Mouse (Mus musculus) MEL (cell line): ENCODE measurements around the gene Anxa4. TPM values are rescaled to one million over a fixed set of nuclear protein-coding genes. Genes with fewer than 3 reads are reported as not detected.

Source experiments
- DNase-seq: peaks from one replicate; pipeline ENCODE4 v3.0.0; 2011; ENCODE audit warnings: low read depth, low spot score
- H3K27ac ChIP-seq: 2 replicates; pipeline ENCODE4 v1.5.1; 2012; ENCODE audit warnings: low read depth, mild to moderate bottlenecking, control low read depth, low read length, moderate library complexity; ENCODE audit not compliant: control insufficient read depth
- H3K27me3 ChIP-seq, 2 experiments: fragments of 150-350 bp in 1 of 2; sonication (generic) in 1 of 2; 2 replicates each; pipeline ENCODE4 v1.6.1; 2012; ENCODE audit warnings: low read length in 2 of 2, mild to moderate bottlenecking in 2 of 2, improper control_type of control experiment in 1 of 2, moderate library complexity in 1 of 2; ENCODE audit not compliant: insufficient read depth in 2 of 2, control insufficient read depth in 1 of 2
- H3K36me3 ChIP-seq, 2 experiments: 2 replicates each; pipeline ENCODE4 v1.6.1; 2012 to 2014; ENCODE audit warnings: low read length in 2 of 2, improper control_type of control experiment in 1 of 2, inconsistent platforms in 1 of 2, mild to moderate bottlenecking in 1 of 2; ENCODE audit not compliant: insufficient read depth in 2 of 2, control insufficient read depth in 1 of 2
- H3K4me1 ChIP-seq, 2 experiments: fragments of 150-350 bp in 1 of 2; sonication (generic) in 1 of 2; 2 replicates each; pipeline ENCODE4 v1.6.1; 2012; ENCODE audit warnings: low read length in 2 of 2, improper control_type of control experiment in 1 of 2, mild to moderate bottlenecking in 1 of 2; ENCODE audit not compliant: insufficient read depth in 2 of 2, control insufficient read depth in 1 of 2
- H3K4me3 ChIP-seq, 2 experiments: fragments of 150-350 bp in 1 of 2; sonication (generic) in 1 of 2; 2 replicates each; pipeline ENCODE4 v1.5.1; 2012; ENCODE audit warnings: low read depth in 2 of 2, low read length in 2 of 2, mild to moderate bottlenecking in 2 of 2, moderate library complexity in 2 of 2, control low read depth in 1 of 2, improper control_type of control experiment in 1 of 2; ENCODE audit not compliant: control insufficient read depth in 1 of 2, insufficient read depth in 1 of 2
- H3K79me2 ChIP-seq: 2 replicates; pipeline ENCODE4 v1.6.1; 2012; ENCODE audit warnings: mild to moderate bottlenecking, low read length, moderate library complexity; ENCODE audit not compliant: control insufficient read depth, poor library complexity, insufficient read depth
- H3K9ac ChIP-seq: 2 replicates; pipeline ENCODE4 v1.6.1; 2012; ENCODE audit warnings: low read depth, mild to moderate bottlenecking, control low read depth, low read length, moderate library complexity; ENCODE audit not compliant: control insufficient read depth, poor library complexity, severe bottlenecking
- H3K9me3 ChIP-seq: fragments of 150-350 bp; sonication (generic); replicated peaks from 2 replicates; pipeline ENCODE4 v1.6.1; 2012; ENCODE audit warnings: mild to moderate bottlenecking, low read length, improper control_type of control experiment, moderate library complexity; ENCODE audit not compliant: insufficient read depth
- BHLHE40 ChIP-seq: IDR thresholded peaks from 2 replicates; pipeline ENCODE4 v1.6.1; 2012; ENCODE audit warnings: low read depth, mild to moderate bottlenecking, inconsistent platforms, low read length, improper control_type of control experiment, borderline replicate concordance
- CHD1 ChIP-seq: IDR thresholded peaks from 2 replicates; pipeline ENCODE4 v1.6.1; 2012; ENCODE audit warnings: low read depth, mild to moderate bottlenecking, inconsistent platforms, low read length, improper control_type of control experiment
- CHD2 ChIP-seq: IDR thresholded peaks from 2 replicates; pipeline ENCODE4 v1.6.1; 2011; ENCODE audit warnings: low read length, improper control_type of control experiment
- CTCF ChIP-seq, 3 experiments: IDR thresholded peaks in 2 of 3; conservative IDR thresholded peaks in 1 of 3; 2 replicates each; pipeline ENCODE4 v1.5.1; 2011 to 2012; ENCODE audit warnings: low read length in 3 of 3, low read depth in 2 of 3, mild to moderate bottlenecking in 2 of 3, improper control_type of control experiment in 1 of 3, inconsistent platforms in 1 of 3, mixed read lengths in 1 of 3, moderate library complexity in 1 of 3; ENCODE audit not compliant: control insufficient read depth in 1 of 3, insufficient read depth in 1 of 3, poor library complexity in 1 of 3, severe bottlenecking in 1 of 3
- E2F4 ChIP-seq: IDR thresholded peaks from 2 replicates; pipeline ENCODE4 v1.6.1; 2011; ENCODE audit warnings: low read depth, low read length, improper control_type of control experiment, borderline replicate concordance
- ELF1 ChIP-seq: IDR thresholded peaks from 2 replicates; pipeline ENCODE4 v1.6.1; 2014; ENCODE audit warnings: low read depth, mild to moderate bottlenecking, inconsistent platforms, low read length, improper control_type of control experiment, moderate library complexity
- EP300 ChIP-seq, 2 experiments: IDR thresholded peaks; 2 replicates each; pipeline ENCODE4 v1.6.1; 2011; ENCODE audit warnings: improper control_type of control experiment in 2 of 2, low read length in 2 of 2, low read depth in 1 of 2, mild to moderate bottlenecking in 1 of 2
- ETS1 ChIP-seq: IDR thresholded peaks from 2 replicates; pipeline ENCODE4 v1.6.1; 2012; ENCODE audit warnings: low read depth, mild to moderate bottlenecking, inconsistent platforms, low read length, improper control_type of control experiment, moderate library complexity
- GABPA ChIP-seq: IDR thresholded peaks from 2 replicates; pipeline ENCODE4 v1.6.1; 2012; ENCODE audit warnings: low read depth, mild to moderate bottlenecking, inconsistent platforms, low read length, improper control_type of control experiment, moderate library complexity
- GATA1 ChIP-seq: IDR thresholded peaks from 2 replicates; pipeline ENCODE4 v1.6.1; 2011; ENCODE audit warnings: low read depth, low read length, improper control_type of control experiment
- HCFC1 ChIP-seq: IDR thresholded peaks from 2 replicates; pipeline ENCODE4 v1.6.1; 2012; ENCODE audit warnings: low read depth, mild to moderate bottlenecking, inconsistent platforms, low read length, improper control_type of control experiment, moderate library complexity
- JUND ChIP-seq: IDR thresholded peaks from 2 replicates; pipeline ENCODE4 v1.6.1; 2011; ENCODE audit warnings: low read depth, mild to moderate bottlenecking, improper control_type of control experiment, low read length
- KAT2A ChIP-seq: conservative IDR thresholded peaks from 2 replicates; pipeline ENCODE4 v1.6.1; 2012; ENCODE audit warnings: low read depth, low read length, improper control_type of control experiment, inconsistent platforms
- MAFK ChIP-seq: IDR thresholded peaks from 2 replicates; pipeline ENCODE4 v1.6.1; 2011; ENCODE audit warnings: low read depth, mild to moderate bottlenecking, low read length, improper control_type of control experiment, borderline replicate concordance
- MAX ChIP-seq: IDR thresholded peaks from 2 replicates; pipeline ENCODE4 v1.6.1; 2011; ENCODE audit warnings: low read length, improper control_type of control experiment
- MAZ ChIP-seq: IDR thresholded peaks from 2 replicates; pipeline ENCODE4 v1.6.1; 2012; ENCODE audit warnings: low read depth, mild to moderate bottlenecking, inconsistent platforms, low read length, improper control_type of control experiment
- MXI1 ChIP-seq: IDR thresholded peaks from 2 replicates; pipeline ENCODE4 v1.6.1; 2011; ENCODE audit warnings: mild to moderate bottlenecking, low read depth, low read length, improper control_type of control experiment
- MYB ChIP-seq: IDR thresholded peaks from 2 replicates; pipeline ENCODE4 v1.6.1; 2011; ENCODE audit warnings: mild to moderate bottlenecking, low read depth, low read length, improper control_type of control experiment
- MYC ChIP-seq: IDR thresholded peaks from 2 replicates; pipeline ENCODE4 v1.6.1; 2011; ENCODE audit warnings: low read depth, mild to moderate bottlenecking, low read length, improper control_type of control experiment, moderate library complexity
- NELFE ChIP-seq: IDR thresholded peaks from 2 replicates; pipeline ENCODE4 v1.6.1; 2011; ENCODE audit warnings: low read depth, low read length, improper control_type of control experiment
- POLR2A ChIP-seq, 2 experiments: IDR thresholded peaks; 2 replicates each; pipeline ENCODE4 v1.6.1; 2011 to 2012; ENCODE audit warnings: low read length in 2 of 2, mild to moderate bottlenecking in 2 of 2, control low read depth in 1 of 2, improper control_type of control experiment in 1 of 2, low read depth in 1 of 2, moderate library complexity in 1 of 2; ENCODE audit not compliant: control insufficient read depth in 1 of 2, insufficient read depth in 1 of 2, poor library complexity in 1 of 2
- POLR2AphosphoS2 ChIP-seq: IDR thresholded peaks from 2 replicates; pipeline ENCODE4 v1.6.1; 2011; ENCODE audit warnings: low read length, improper control_type of control experiment
- POLR2AphosphoS5 ChIP-seq: IDR thresholded peaks from 2 replicates; pipeline ENCODE4 v1.6.1; 2012; ENCODE audit warnings: low read depth, borderline replicate concordance, mild to moderate bottlenecking, inconsistent platforms, low read length, moderate library complexity, mixed read lengths
- RAD21 ChIP-seq: IDR thresholded peaks from 2 replicates; pipeline ENCODE4 v1.6.1; 2011; ENCODE audit warnings: mild to moderate bottlenecking, low read depth, low read length, improper control_type of control experiment
- RCOR1 ChIP-seq: IDR thresholded peaks from 2 replicates; pipeline ENCODE4 v1.6.1; 2012; ENCODE audit warnings: low read depth, mild to moderate bottlenecking, inconsistent platforms, low read length, improper control_type of control experiment
- SIN3A ChIP-seq: IDR thresholded peaks from 2 replicates; pipeline ENCODE4 v1.6.1; 2012; ENCODE audit warnings: low read length, improper control_type of control experiment, inconsistent platforms
- SMC3 ChIP-seq: IDR thresholded peaks from 2 replicates; pipeline ENCODE4 v1.6.1; 2011; ENCODE audit warnings: low read depth, low read length, improper control_type of control experiment
- TAL1 ChIP-seq: IDR thresholded peaks from 2 replicates; pipeline ENCODE4 v1.6.1; 2012; ENCODE audit warnings: mild to moderate bottlenecking, inconsistent platforms, low read length, moderate library complexity, mixed read lengths
- TBP ChIP-seq: IDR thresholded peaks from 2 replicates; pipeline ENCODE4 v1.8.0; 2011; ENCODE audit warnings: low read depth, low read length, improper control_type of control experiment
- TCF12 ChIP-seq: IDR thresholded peaks from 2 replicates; pipeline ENCODE4 v1.6.1; 2014; ENCODE audit warnings: low read depth, mild to moderate bottlenecking, inconsistent platforms, low read length, improper control_type of control experiment, moderate library complexity
- UBTF ChIP-seq: IDR thresholded peaks from 2 replicates; pipeline ENCODE4 v1.6.1; 2012; ENCODE audit warnings: low read depth, mild to moderate bottlenecking, inconsistent platforms, low read length, improper control_type of control experiment, moderate library complexity, borderline replicate concordance; ENCODE audit not compliant: insufficient read depth
- USF1 ChIP-seq: IDR thresholded peaks from 2 replicates; pipeline ENCODE4 v1.6.1; 2014; ENCODE audit warnings: low read depth, mild to moderate bottlenecking, inconsistent platforms, low read length, improper control_type of control experiment, moderate library complexity
- USF2 ChIP-seq, 2 experiments: IDR thresholded peaks; 2 replicates each; pipeline ENCODE4 v1.6.1; 2011 to 2012; ENCODE audit warnings: improper control_type of control experiment in 2 of 2, low read length in 2 of 2, borderline replicate concordance in 1 of 2, inconsistent platforms in 1 of 2, low read depth in 1 of 2, mild to moderate bottlenecking in 1 of 2; ENCODE audit not compliant: insufficient read depth in 1 of 2
- ZC3H11A ChIP-seq: IDR thresholded peaks from 2 replicates; pipeline ENCODE4 v1.6.1; 2012; ENCODE audit warnings: low read depth, mild to moderate bottlenecking, inconsistent platforms, low read length, improper control_type of control experiment
- ZKSCAN1 ChIP-seq: IDR thresholded peaks from 2 replicates; pipeline ENCODE4 v1.6.1; 2012; ENCODE audit warnings: low read depth, mild to moderate bottlenecking, inconsistent platforms, low read length, improper control_type of control experiment, moderate library complexity
- ZMIZ1 ChIP-seq: IDR thresholded peaks from 2 replicates; pipeline ENCODE4 v1.6.1; 2012; ENCODE audit warnings: low read depth, mild to moderate bottlenecking, inconsistent platforms, low read length, improper control_type of control experiment, moderate library complexity
- ZNF384 ChIP-seq: IDR thresholded peaks from 2 replicates; pipeline ENCODE4 v1.6.1; 2012; ENCODE audit warnings: low read depth, mild to moderate bottlenecking, inconsistent platforms, low read length, improper control_type of control experiment
- polyA plus RNA-seq, 2 experiments: library from polyadenylated mRNA; stranded (reverse) in 1 of 2; unstranded in 1 of 2; fragments of >175 nt in 1 of 2; fragments of >200 nt in 1 of 2; gene quantifications; 2 replicates each; pipeline versions ENCODE4 v1.2.1 to v1.2.4; 2012; ENCODE audit warnings: low replicate concordance in 2 of 2, low read depth in 1 of 2; ENCODE audit not compliant: insufficient read length in 2 of 2, insufficient read depth in 1 of 2, missing spikeins in 1 of 2
- total RNA-seq: library from RNA; depleted of rRNA; stranded (reverse); fragments of 300-350 nt; gene quantifications from 2 replicates; pipeline ENCODE4 v1.2.3, GENCODE M21; 2012

Gene Anxa4
- total and polyA plus RNA-seq, 3 experiments: 31.1 to 176 (median 53.6) TPM

- Histone ChIP-seq H3K4me1 (peaks cover 6 to 18% of the 10 kb centered on the region in 2 experiments), H3K9ac (no peak overlapping the region), H3K36me3 (peaks cover 0 to 15% of the 10 kb centered on the region in 2 experiments; a peak in 2 of 4 replicates), H3K79me2 (no peaks in the 10 kb centered on the region), H3K27me3 (no peaks in the 10 kb centered on the region), H3K9me3 (no peaks in the 10 kb centered on the region), H3K4me3 (no peak overlapping the region; a peak in 1 of 4 replicates), H3K27ac (no peak overlapping the region; the same call in 1 of the 2 replicates)
- peak; percentile 93 for DNase-seq
- peak; percentile 91 to 94 for TF ChIP-seq EP300 (IDR thresholded peaks at IDR 0.05; ENCODE audit: low read depth in 1 of 2, low read length in 2 of 2)
- peak; percentile 95 for TF ChIP-seq ETS1
- no peak for TF ChIP-seq USF1
- peak; percentile 15; the same call in 1 of the 2 replicates for TF ChIP-seq TBP
- no peak for TF ChIP-seq ZNF384
- peak; percentile 38; the same call in 1 of the 2 replicates for TF ChIP-seq MAX
- TF ChIP-seq CTCF (IDR thresholded peaks at IDR 0.05 in 2 of 3, conservative IDR thresholded peaks at IDR 0.05 in 1 of 3; ENCODE audit: control insufficient read depth in 1 of 3, insufficient read depth in 1 of 3, low read depth in 2 of 3, low read length in 3 of 3, poor library complexity in 1 of 3, severe bottlenecking in 1 of 3): no peak
- peak; percentile 73; the same call in 1 of the 2 replicates for TF ChIP-seq MAZ
- TF ChIP-seq RCOR1: peak; percentile 89
- no peak for TF ChIP-seq NELFE
- peak; percentile 50 for TF ChIP-seq MYB
- peak; percentile 84 for TF ChIP-seq TAL1
- TF ChIP-seq USF2 (IDR thresholded peaks at IDR 0.05; ENCODE audit: borderline replicate concordance in 1 of 2, insufficient read depth in 1 of 2, low read depth in 1 of 2, low read length in 2 of 2): no peak
- TF ChIP-seq TCF12: peak; percentile 97
- TF ChIP-seq ZMIZ1: 0 out of 2 replicates have a peak, but pooled peaks have one; percentile 25
- no peak for TF ChIP-seq JUND
- no peak for TF ChIP-seq ZKSCAN1
- TF ChIP-seq MAFK: peak; percentile 77; the same call in 1 of the 2 replicates
- TF ChIP-seq MYC: peak; percentile 71; the same call in 1 of the 2 replicates
- no peak for TF ChIP-seq POLR2AphosphoS5
- no peak for TF ChIP-seq POLR2AphosphoS2
- 0 out of 2 replicates have a peak, but pooled peaks have one; percentile 28 for TF ChIP-seq ELF1
- peak; percentile 87 for TF ChIP-seq BHLHE40
- peak; percentile 69 for TF ChIP-seq MXI1
- TF ChIP-seq CHD1: no peak
- no peak for TF ChIP-seq SMC3
- peak; percentile 92 for TF ChIP-seq GATA1
- TF ChIP-seq ZC3H11A: no peak
- no peak for TF ChIP-seq RAD21
- TF ChIP-seq GABPA: no peak
- TF ChIP-seq KAT2A: no peak
- TF ChIP-seq SIN3A: peak; percentile 89
- 0 out of 2 replicates have a peak, but pooled peaks have one; percentile 9 for TF ChIP-seq CHD2
- TF ChIP-seq HCFC1: peak; percentile 43; the same call in 1 of the 2 replicates
- no peak for TF ChIP-seq E2F4
- no peak for TF ChIP-seq POLR2A (IDR thresholded peaks at IDR 0.05; ENCODE audit: control insufficient read depth in 1 of 2, insufficient read depth in 1 of 2, low read depth in 1 of 2, low read length in 2 of 2, poor library complexity in 1 of 2)
- no peak for TF ChIP-seq UBTF
Observed at GRCm38 (mm10) chr6:86832802-86833502, 39.6 kb upstream of the Anxa4 start.
